Mouse (Mus musculus) granulocyte monocyte progenitor cell, adult 5-6 weeks (primary cell): ENCODE data around the gene Mob3a. TPM values are rescaled to one million over a fixed set of nuclear protein-coding genes. Genes with fewer than 3 reads are reported as not detected.
A peak's percentile ranks its signal among the peaks of the same experiment; 100 is the strongest.

ENCODE experiments used
- ATAC-seq: replicated peaks from 2 replicates; pipeline ENCODE4 v1.8.0; 2016; ENCODE audit warnings: mild to moderate bottlenecking, moderate TSS enrichment, inconsistent platforms; ENCODE audit not compliant: poor library complexity, severe bottlenecking
- total RNA-seq, 2 experiments: library from RNA; stranded (forward) in 1 of 2; stranded (reverse) in 1 of 2; fragments of 200-712, 200-1000 nt in 1 of 2; fragments of >200 nt in 1 of 2; fragmentation: Nextera tagmentation in 1 of 2; gene quantifications; 2 replicates each; pipeline ENCODE4 v1.2.3; 2014 to 2017

Gene Mob3a
- total RNA-seq (2014; fragmentation: Nextera tagmentation) (34.1 and 37.2 TPM in 2 replicates), total RNA-seq (2017) (34.2 and 59.8 TPM in 2 replicates)

DNA sequence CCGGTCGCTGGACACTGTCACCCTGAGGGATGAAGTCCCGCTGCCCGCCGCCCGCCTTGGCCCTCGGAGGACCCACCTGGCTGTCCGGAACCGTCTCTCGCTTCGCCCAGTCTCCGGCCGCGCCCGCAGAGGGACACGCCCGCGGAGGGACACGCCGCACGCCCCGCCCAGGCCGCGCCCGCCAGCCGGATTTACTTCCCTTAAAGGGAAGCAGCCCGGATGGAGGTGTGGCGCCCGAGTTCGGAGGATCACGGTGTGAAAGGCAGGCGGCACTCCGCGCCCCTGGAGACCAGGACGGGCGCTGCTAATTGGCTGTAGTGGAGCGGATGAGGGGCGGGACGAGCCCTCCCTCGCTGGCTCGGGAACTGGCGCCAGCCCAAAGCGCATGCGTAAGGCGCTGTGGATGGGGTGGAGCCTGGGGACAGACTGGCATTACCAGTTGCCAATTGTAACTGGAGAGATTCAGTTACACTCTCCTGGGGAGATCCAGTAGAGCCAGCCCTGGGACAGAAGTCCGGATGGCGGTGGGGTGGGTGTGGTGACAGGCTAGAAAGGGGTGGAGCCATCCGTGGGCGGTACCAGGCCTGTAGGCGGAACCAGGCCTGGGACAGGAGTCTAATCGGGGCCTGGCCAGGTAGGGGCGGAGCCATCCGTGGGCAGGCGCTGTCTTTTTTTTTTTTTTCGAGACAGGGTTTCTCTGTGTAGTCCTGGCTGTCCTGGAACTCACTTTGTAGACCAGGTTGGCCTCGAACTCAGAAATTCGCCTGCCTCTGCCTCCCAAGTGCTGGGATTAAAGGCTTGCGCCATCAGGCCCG is at the start of gene Mob3a, which contains the start of gene Izumo4:
Gene Mob3a, minus strand, starts transcription at position 257 of the 815 bp plus-strand sequence.
Gene Izumo4, plus strand, starts transcription at position 464 of the 815 bp plus-strand sequence.
- peak; percentile 74 for ATAC-seq

DNA sequence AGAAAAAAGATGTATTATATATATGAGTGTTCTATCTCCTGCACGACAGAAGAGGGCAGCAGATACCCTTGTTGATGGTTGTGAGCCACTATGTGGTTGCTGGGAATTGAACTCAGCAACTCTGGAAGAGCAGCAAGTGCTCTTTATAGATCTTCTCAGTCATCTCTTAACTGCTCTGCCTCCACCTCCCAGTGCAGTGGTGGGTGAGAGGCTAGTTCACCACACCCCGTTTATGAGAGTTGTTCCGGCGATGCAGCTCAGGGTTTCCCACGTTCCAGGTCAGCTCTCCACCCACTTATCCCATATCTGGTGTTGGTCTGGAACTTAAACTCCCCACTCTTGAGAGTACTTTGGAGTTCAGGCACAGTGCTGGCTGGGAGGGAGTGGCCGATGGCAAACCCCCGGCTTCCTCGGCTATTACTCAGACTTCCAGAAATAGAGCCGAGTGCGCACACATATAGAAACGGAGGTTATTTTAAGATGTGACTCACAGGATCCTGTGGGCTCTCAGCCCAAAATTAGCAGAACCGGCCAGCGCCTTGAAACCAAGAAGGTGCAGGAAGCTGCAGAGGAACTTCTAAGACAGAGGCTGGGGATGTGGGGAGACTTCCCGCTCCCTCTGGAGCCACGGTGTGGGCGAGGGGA is 49.5 kb upstream of the Mob3a start:
- peak; percentile 64 for ATAC-seq

DNA sequence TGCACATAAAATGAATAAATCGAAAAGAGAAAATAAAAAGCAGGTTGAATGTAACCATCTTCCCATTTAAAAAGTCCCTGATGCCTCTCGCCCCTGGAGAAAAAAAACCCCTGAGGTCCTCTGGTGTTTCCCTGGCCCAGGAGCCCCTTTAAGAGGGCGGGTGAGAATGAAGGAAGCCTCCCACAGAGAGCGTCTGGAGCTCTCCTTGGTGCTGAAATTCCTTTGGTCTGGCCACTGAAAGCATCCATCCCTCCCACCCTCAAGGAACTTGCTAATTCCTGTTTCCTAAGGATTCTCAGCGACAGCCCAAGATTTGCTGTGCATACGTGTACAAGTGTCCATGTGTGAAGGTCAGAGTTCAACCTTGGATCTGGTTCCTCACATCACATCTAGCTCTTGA is 46.8 kb upstream of the Mob3a start:
- ATAC-seq, result 0 out of 2 replicates have a peak, but pooled peaks have one; percentile 18

DNA sequence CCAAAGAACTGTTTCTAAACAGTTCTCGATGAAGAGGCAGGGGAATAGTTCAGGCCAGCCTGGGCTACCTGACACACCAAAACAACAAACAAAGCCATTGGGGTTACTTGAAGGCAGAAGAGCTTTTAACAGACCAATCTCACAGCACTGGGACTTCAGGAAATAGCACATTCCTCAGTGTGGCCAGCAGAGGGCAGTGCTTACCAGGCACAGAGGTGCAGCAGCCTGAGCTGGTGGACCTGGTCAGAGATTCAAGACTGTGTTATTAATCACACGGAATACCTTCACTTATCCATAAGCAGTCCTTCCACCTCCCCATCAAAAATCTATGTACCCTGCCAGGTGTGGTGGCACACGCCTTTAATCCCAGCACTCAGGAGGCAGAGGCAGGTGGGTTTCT is 45.6 kb upstream of the Mob3a start:
- peak; percentile 36 for ATAC-seq

DNA sequence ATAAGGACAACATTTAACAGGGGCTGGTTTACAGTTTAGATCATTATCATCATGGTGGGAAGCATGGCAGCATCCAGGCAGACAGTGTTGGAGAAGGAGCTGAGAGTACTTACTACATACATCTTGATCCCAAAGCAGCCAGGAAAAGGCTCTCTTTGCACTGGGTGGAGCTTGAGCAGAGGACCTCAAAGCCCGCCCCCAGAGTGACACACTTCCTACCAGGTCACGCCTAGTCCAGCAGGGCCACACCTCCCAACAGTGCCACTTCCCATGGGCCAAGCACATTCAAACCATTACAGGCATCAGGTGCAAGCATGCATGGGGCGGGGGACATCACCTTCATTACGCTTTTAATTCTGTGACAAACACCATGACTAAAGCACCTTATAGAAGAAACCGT is 42.5 kb upstream of the Mob3a start:
- peak; percentile 57 for ATAC-seq

DNA sequence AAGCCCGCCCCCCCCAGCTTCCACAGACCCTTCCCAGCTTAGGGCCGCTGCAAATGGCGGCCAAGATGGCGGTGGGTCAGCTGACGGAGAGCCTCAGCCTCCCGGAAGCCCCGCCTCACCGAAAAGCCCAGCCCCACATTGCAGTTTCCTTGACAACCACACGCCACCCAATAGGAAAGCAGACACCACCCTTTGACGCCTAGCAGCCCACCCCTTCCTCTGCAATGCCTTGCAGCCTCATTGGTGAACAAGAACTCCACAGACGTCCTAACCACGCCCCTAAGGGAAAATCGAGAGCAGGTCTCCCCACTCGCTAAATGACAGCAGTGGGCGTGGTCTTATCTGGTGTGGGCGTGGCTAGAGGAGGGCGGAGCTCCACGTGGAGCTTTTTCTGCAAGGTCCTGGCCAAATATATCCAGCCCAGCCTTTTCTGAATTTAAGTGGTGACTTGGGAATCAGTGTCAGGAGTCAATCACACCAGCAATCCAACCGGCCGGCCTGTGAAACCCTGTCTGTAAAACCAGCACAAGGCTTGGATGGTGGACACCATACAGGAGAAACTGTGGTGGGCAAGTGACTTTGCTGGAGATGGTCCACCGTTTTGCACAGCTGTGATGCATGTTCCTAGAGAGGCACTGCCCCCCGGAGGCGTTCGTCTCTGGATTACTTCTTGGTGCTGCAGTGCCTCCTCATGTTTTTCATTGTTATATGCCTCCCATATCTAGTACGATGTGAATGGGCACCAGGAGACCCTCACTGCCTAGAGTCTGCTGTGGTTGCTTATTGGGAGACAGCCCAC is 40.6 kb upstream of the Mob3a start, which contains the start of gene Ap3d1:
Gene Ap3d1, minus strand, starts transcription at position 85 of the 799 bp plus-strand sequence.
- ATAC-seq, result peak; percentile 96

DNA sequence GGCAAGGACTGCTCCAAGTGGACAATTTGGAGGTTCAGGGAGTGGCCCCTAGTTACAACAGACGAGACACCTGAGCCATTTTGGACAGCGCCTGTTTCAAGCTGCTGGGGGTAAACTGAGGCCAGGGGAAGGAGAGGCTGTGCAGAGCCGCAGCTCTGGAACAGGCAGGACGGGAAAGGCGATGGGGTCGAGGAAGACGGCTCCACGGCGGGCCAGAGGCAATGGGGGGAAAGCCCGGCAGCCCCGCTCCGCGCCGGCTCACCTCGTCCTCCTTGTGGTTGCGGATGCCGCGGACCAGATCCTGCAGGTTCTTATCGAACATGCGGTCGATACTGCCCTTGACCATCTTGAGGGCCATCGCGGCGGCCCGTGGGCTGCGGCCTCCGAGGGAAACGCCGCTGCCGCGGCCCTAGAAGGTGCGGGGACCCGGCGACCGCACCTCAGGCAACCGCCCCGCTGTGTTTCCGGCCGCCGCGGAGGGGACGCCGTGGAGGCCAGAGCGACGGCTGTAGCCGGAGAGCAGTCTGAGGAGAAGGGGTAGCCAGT is 39.9 kb upstream of the Mob3a start:
- no peak for ATAC-seq

DNA sequence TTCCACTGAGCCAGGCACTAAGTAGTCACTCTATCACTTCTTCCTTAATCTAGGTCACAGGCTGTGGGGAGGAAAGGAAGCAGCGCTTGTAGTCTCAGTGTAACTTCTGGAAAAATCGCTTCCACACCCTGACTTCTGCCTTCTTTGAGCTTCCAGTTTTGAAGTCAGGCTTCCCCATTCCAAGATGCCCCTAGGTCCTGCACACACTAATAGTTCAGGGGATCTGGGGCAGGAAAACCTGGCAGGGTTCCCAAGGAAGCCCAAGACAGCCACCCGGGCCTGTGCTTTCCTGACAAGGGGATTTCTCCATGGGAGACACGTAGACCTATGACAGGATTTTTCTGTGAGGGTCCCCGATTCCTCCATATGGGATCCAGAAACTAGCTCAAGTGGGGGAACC is 39.4 kb upstream of the Mob3a start:
- peak; percentile 20 for ATAC-seq

DNA sequence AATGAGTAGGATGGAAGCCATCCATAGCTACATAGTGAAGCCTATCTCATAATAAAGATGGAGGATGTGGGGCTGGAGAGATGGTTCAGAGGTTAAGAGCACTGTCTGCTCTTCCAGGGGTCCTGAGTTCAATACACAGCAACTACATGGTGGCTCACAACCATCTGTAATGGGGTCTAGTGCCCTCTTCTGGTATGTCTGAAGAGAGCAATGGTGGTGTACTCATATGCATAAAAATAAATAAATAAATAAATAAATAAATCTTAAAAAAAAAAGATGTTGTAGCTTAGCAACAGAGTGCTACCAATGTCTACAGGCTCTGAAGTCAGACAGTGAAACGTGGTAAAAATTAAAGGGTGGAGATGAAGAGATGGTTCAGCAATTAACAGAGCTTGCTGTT is 36.9 kb upstream of the Mob3a start:
- no peak for ATAC-seq

DNA sequence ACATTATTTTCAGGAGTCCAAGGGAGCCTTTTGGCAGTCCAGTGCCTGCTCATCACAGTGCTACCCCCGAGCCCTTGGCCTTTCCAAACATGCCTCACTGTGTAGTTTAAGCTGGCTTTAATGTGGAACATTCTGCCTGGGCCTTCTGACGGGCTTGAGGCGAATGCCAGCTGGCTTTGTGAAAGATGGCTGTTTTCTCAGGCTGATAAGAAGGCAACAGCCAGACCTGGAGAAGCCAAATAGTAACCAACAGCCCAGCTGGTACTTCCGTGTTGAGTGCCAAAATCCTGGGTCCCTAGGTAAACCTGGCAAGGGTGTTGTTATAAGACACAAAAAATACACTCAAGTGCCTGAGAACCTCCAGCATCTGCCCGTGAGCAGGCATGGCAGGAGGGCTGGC is 35.0 kb upstream of the Mob3a start:
- ATAC-seq, result no peak

DNA sequence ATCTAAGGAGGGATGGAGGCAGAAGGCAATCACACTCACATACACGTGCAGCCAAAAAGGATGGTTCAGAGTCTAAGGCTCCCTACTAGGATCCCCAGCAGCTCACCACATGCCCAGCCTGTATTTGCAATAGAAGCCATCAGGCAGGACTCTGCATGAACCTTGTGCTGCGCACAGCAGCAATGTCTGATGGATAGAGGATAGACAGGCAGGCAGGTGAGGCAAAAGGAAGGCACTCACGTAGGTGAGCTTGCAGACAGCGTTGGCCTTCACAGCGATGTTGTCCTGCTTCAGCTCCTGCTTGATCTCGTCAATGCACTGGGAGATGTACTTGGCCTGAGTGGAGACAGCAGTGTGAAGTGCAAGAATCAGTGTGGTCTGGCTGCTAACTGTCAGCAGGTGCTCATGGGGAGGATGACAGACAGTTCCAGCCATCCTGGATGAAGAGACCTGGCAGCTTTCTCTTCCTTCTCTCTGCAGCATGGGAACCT is 30.9 kb upstream of the Mob3a start:
- no peak for ATAC-seq

DNA sequence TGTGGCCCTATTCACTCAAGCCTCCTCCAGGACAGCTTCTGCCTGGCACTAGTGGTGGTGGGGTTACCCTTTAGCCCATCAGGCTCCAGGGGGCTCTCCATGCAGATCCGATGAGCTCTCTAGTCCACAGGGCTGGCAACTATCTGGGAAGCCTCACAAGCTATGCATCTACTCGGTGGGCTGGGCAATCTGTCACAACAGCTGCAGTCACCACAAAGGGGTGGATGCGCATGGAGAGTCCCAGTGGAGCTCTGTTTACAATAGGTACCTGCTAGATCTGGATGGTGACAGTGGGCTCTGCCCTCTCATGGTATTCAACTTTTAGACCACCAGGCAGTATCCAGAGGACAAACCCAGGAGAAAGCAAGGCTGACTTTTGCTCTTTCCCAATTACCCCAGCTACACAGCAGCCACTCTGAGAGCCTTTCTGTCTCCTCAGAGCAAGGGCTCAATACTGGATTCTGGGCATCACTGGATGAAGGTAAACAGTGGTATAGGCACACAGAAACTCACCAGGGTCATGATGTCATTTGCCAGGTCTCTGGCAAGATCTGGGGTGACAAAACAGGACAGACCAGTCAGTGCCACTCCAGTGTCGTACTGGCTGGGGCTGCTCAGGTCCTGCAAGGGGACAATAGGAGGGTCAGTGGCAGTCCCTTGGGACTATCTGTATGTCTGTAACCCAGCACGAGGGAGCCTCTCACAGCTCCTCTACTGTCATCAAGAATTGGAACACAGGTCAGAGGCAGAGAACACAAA is 25.8 kb upstream of the Mob3a start:
- no peak for ATAC-seq

DNA sequence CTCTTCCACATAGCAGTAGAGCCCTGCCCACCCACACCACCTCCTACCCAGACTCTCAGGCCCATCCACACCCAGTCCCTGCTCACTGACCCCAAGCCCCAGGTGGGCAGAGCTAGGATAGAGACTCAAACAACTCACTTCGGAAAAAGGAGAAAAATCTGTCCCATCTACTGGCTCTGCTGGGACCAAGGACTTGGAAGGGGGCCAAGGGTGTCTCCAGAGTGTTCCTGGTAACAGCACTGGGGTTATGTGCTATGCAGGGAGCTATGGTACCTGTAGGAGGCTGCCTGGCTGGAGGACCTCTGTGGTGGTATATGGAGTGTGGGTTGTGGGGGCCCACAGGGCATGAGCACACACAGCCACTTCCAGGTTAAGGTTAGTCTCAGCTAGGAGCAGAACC is 15.5 kb upstream of the Mob3a start:
- no peak for ATAC-seq

DNA sequence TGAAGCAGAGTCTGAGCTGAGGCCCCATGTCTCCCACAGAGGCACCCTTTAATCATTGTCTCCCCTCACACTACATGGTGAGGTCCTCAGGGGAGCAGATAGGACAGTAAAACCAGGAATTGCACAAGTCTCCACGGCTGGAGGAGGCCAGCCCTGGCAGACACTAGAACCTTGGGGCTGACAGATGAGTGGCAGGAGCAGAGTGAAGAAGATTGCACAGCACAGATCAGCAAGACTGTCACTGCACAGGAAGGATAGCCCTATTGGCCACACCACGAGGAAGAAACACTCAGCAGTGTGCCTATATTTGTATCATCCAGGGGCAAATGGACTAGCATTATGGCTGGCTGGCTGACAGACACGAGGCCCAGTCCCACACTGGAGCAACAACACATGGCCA is 9.1 kb upstream of the Mob3a start:
- ATAC-seq, result no peak

DNA sequence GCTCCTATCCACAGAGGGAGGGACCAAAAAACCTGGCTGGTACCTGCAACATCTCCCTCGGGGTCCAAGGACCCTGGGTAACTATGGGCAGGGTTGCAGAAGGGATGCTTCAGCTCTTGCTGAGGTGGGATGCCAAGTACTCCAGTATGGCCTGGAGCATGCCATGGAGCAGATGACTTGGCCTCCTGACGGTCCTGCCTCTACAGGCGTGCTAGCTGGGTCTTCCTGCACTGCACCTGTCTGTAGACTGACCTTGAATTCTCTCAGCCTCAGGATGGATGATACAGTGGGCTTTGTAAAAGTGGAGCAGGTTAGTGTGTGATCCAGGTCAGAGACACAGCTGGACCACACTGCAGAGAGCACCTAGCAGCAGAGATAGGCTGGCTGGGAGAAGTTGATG is 3.7 kb upstream of the Mob3a start:
- no peak for ATAC-seq

DNA sequence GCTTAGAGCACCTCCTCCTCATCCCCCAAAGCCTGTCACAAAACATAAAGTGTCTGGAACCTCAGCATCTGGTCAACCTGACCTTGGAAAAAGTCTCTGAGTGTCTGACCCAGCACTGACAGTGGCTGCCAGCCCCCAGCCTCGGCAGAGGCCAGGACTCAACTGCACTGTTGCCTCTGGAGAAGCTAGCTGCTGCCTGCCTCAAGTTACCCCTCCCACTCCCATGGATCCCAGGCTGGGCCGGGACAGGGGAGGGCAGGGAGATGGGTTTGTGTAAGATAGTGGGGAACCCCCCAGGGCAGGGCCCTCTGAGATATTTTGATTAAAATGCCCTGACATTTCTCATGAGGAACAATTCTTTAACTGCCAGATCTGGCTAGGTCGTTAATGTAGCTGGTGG is 3.3 kb upstream of the Mob3a start:
- no peak for ATAC-seq

DNA sequence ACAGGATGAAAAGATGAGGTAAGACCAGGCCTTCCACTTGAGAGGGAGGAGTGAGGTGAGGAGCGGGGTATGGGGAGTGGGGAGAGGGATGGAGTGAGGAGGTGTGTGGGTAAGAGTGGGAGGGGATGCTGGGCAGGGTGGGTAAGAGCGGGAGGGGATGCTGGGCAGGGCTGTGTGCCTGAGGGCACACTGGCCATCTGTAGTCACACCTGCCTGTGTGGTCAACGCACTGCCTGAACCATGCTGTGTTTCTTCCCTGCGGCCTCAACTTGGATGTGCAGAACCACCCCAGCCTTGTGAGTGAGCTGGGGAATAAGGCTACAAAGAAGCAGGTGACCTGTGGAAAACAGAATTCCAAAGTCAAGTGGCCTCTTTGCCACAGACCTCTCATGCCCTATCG is 2.6 kb upstream of the Mob3a start:
- no peak for ATAC-seq

DNA sequence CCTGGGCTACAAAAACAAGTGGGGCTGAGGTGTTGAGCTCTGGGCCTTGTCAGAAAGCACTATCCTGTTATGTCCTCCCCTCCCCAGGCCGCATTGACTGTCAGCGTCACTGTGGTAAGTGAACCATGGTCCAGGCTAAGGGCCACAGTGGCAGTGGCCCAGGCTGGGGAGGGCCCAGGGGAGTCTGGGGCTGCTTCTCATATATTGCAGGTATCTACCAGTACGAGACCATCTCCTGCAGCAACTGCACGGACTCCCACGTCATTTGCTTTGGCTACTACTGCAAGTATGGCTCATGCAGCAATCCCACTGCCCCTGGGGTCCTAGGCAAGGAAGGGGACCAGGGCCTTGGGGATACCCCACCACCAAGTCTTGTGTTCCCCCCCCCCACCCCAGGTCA is 1.9 kb upstream of the Mob3a start:
- ATAC-seq, result no peak

DNA sequence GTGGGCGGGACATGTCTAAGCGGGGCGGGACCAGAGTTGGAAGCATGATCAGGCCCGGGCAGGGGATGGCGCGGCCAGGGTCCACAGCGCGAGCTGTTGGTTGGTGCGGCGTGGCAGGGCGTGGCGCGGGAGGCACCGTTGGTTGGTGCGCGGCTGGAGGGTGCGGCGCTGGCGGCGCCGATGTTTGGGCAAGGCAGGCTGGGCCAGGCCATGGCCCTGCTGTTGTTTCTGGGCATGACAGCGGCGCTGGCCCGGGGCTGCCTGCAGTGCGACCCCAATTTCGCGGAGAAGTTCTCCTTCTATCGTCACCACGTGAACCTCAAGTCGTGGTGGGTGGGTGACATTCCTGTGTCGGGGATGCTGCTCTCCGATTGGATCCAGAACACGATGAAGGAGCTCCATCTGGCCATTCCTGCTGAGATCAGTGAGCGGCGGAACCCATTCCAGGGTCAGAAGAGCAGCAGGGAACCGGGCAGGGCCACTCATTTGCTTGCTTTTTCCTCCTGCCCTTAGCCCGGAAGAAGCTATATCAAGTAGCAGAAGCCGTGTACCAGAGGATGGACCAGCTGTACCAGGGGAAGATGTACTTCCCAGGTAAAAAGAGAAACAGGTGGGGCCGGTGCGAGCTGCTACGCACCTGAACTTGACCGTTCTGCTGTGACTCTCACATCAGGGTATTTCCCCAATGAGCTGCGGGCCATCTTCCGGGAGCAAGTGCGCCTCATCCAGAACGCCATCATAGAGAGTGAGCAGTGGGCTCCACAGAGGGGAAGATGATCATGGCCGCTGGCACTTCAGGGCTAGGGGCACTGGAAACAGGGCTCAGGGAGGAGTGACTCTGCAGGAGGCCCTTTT is 986 bp upstream of the Mob3a start:
- peak; percentile 66 for ATAC-seq
